Mouse (Mus musculus): ENCODE results near the gene Pcca.

Pcca gene

GRCm38 (mm10) chr14:122534017-122534924 lies at the start of gene Pcca:
Gene Pcca, plus strand, starts transcription at chr14:122534324.
- DNase-seq (ENCODE audit: extremely low read depth, low read depth, low spot score), result no peak

DNA sequence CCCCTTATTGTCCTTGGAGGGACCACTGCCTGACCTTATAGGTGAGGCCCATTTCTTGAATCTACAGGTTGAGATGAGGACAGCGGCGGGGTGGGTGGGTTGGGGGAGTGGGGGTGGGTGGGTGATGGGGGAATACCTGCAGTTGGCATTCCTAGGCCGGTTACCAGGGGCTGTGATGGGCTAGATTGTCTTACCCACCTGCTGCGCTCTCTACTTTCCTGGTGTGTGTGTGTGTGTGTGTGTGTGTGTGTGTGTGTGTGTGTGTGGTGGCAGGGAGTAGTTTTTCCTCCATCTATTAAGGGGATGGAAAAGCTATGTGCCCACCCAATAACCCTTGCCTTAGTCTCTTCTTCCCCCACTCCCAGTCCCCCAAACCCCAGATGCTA lies 49.7 kb upstream of the Pcca start:
- DNase-seq (ENCODE audit: extremely low read depth, low read depth, low spot score), result no peak

DNA sequence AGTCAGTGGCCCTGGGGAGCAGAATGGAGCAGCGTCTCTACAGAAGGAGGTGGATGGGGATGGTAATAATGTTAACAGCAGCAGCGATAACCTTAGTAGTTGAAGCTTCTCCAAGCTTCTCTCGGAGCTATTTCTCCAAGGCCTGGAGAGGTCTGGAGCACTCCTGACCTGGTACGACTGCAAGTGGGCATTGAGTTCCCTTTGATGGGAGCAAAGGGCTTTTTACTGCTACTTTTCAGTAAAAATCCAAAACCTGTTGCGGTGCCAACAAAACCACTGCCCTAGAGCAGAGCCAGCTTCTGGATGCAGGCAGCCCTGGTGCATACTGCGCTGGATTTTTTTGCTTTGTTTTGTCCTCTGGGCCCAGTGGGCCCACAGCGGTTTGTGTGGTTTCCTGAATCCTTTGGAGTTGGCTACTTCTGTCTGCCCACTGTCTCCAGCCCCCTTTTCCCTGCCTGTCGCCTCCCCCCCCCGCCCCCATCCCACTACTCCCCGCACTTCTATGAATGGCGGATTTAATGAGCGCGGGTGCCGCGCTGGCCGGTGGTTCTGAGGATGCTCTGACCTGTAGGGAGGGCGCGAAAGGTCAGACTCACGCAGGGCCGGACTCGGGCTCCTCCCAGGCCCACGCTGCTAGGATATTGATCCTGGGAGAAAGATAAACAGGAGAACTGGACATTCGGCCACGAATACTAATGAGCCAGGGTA lies 49.1 kb upstream of the Pcca start:
- no peak for DNase-seq (ENCODE audit: extremely low read depth, low read depth, low spot score)

GRCm38 (mm10) chr14:122485635-122486181 lies 48.4 kb upstream of the Pcca start:
- DNase-seq (ENCODE audit: extremely low read depth, low read depth, low spot score), result no peak

DNA sequence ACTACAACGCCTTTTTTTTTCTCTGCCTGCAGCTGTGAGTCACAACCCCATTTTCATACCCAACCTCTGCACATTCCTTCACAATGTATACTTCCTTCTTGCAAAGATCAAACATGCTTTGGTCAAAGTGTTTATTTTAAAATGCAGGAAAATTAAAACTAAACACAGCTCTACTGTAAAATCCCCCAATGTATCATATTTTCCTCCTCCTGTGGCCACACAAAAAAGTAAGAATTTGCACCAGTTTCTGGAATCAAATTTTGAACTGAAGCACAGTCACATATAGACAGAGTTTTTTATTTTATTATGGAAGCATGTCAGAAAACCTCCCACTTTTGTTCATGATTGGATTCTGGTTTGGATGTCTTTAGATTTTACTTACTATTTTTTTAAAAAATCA lies 47.5 kb upstream of the Pcca start:
- DNase-seq (ENCODE audit: extremely low read depth, low read depth, low spot score), result no peak

DNA sequence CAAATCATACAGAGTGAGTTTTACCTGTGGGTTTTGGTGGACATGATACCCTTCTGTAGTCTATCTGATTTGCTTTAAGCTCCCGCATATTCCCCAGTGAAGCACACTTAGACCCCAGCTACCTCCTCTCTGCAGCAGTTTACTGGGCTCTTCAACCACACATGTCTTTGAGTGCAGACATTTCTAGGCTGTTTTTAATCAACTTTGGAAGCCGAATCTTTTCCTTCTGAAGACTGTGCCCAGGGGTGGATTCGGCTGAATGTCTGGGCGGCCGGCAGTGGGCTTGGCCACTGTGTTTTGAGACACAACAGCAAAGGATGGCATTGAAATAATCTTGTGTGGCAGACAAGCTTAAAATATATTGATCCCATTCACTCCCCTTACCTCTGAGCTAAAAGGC lies 46.8 kb upstream of the Pcca start:
- no peak for DNase-seq (ENCODE audit: extremely low read depth, low read depth, low spot score)

DNA sequence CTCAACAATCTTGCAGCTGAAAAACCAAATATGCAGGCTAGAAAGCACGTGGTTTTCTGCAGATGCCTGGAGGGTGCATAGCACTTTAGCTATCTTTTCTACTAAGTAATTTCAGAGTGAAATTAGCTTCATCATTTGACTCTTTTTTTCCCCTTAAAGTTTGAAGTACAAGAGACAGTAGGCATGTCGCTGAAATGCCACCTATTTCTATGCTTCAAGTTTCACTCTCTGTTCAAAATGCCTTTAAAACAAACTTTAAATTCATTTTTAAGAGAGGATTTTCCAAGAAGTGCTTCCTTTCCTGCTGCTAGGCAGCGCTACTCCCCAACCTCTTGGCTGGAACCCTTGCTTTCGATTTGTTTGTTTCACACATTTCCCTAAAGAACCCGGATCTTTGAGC lies 45.1 kb upstream of the Pcca start:
- DNase-seq (ENCODE audit: extremely low read depth, low read depth, low spot score), result no peak

GRCm38 (mm10) chr14:122489686-122490414 lies 44.3 kb upstream of the Pcca start:
- DNase-seq (ENCODE audit: extremely low read depth, low read depth, low spot score), result no peak

DNA sequence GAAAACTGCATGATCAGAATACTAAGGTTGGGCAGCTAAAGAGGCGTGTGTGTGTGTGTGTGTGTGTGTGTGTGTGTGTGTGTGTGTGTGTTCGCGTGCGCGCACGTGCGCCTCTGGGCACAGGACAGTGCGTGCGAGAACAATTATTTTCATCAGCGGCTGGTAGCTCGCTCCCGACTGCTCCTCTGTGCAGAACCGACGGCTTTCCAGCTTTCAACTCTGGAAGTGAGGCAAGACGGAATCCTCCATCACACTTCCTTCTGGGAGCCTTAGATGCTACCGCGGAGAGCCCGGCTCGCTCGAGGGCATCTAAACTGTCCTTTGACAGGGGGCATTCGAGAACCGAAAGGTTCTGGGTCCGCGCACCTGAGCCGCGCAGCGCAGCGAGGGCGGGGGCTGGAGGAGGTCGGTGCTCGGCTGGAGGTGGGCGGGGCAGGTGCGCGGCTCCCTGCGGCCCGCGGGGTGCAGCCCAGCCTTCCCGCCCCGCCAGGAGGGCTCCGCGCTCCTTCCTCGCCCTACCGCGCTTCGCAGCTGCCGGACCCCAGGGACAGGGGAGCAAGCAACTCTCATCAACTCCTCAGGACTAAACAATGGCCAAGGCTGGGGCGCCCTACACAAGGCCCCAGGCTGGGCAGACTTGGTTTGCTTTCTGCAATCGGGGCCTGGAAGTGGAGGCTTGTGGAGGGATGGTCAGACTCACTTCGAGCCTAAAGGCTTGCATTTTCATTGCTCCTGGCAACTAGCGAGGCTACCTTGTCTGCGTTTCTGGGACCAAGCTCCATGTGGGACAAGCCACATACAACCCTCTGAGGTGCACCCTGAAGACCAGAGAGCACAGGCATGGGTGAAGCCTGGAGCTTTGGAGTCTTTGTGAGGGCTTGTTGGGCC lies 43.4 kb upstream of the Pcca start, which contains the start of gene Gm10837:
Gene Gm10837, plus strand, starts transcription at position 146 of the 888 bp plus-strand sequence.
- no peak for DNase-seq (ENCODE audit: extremely low read depth, low read depth, low spot score)

DNA sequence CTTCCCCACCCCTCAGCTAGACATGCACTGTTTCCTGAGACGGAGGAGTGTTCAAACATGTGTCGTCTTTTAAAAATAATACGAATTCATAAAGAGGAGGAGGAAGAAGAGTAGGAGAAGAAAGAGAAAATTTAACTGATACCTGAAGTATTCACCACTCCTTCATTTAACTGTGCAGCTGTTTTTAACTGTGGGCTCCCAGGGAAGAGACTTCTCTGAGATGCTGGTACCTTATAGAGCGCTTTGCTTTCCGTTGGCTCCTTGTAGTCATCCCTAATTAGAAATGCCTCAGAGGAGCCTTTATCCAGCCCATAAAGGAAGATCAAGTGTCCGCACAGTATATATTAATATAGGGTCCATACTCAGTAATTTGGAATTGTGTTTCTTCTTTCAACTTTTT lies 42.6 kb upstream of the Pcca start:
- DNase-seq (ENCODE audit: extremely low read depth, low read depth, low spot score), result no peak

GRCm38 (mm10) chr14:122492015-122492414 lies 42.1 kb upstream of the Pcca start:
- no peak for DNase-seq (ENCODE audit: extremely low read depth, low read depth, low spot score)

DNA sequence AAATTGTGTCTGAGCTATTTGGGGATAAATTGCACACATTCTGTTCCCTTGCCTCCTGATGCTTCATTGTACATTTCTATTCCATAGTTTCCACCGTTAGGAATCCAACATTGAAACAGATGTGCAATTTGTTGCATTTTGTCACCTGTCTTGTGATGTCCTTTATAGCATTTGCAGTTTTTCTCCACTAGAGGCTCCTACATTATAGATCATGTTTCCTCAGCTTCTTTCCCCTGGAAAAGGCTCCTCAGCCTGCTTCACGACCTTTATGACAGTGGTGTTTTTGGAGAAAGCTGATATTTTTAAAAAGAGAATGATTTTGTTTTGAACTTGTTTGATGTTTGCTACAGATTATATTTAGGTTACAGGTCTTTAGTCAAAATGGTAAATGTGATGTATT lies 25.1 kb upstream of the Pcca start:
- DNase-seq (ENCODE audit: extremely low read depth, low read depth, low spot score), result no peak

GRCm38 (mm10) chr14:122511519-122511918 lies 22.6 kb upstream of the Pcca start:
- DNase-seq (ENCODE audit: extremely low read depth, low read depth, low spot score), result no peak

DNA sequence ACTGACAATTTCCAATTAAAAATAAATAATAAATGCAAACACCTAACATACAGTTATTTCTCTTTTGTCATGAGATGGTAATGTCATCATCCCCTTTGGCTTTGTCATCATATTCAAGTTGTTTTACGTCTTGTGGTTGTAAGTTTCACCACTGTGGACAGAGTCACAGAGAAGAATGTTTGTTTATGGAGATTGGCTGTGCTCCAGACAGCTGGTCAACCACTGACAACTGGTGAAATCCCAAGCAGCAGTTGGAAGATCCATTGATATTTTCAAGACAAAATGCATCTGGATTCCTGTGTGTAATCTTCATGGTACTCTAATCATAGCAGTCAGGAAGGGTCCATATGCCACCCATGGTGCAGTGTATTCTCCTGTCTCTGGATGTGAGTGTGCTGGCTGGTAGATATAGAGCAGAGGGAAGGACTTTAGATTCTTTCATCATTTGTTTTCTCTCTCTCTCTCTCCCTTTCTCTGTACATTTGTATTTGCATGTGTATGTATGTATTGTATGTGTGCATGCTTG lies 20.6 kb upstream of the Pcca start:
- no peak for DNase-seq (ENCODE audit: extremely low read depth, low read depth, low spot score)

DNA sequence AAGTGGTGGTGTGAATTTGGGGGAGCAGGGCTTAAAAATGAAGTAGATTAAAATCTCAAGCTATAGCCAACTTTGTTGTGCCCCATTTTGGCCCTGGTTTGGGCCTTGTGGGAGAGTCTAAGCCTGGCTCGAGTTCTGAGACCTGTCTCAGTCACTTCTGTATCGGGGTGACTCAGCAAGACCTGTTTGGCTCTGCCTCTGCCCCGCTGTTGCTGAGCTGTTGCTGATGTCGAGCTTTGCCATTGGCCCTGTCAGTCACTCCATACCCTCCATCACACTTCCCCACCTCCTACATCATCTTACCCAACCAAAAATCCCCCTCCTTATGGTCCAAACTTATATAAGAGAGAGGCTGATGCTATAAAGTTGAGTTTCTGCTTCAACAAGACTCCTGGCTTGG lies 5.6 kb upstream of the Pcca start:
- DNase-seq (ENCODE audit: extremely low read depth, low read depth, low spot score), result no peak

DNA sequence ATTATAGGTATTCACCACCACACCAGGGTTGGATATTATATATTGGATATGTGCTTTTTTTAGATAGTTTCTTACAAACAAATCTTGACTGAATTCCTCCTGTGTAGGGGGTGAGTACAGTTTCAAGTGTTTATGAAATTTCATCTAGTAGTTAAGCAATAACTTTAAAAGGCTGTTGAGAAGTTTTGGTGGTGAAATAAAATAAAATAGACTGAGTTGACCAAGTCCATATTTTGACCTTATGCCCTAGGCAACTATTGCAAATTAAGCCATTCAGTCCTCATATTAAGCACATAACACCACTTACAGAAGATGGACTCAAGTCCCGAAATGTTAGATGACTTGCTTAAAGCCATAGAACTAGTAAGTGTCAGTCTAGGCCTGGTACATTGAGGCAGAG lies 1.9 kb downstream of the Pcca start:
- no peak for DNase-seq (ENCODE audit: extremely low read depth, low read depth, low spot score)

DNA sequence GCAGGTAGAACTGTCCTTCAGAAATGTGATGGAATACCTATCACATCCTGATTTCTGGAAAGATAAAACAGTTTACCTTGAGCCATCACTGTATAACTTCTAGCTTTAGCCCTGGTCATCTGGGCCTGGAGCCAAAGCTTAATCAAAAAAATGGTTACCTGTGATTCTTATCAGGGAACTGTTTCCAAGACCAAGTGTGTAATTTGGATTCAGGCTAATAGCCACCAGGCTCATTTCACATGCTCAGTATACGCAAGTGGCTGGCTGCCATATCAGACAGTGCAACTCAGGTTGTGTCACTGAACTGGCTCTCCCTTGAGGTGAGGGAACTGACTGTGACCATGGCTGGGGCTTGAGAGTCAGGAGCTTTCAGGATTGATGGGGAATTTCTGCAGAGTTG lies 14.3 kb downstream of the Pcca start:
- no peak for DNase-seq (ENCODE audit: extremely low read depth, low read depth, low spot score)

- no peak for DNase-seq (ENCODE audit: extremely low read depth, low read depth, low spot score)
Observed at GRCm38 (mm10) chr14:122548905-122549304, 14.8 kb downstream of the Pcca start.

- DNase-seq (ENCODE audit: extremely low read depth, low read depth, low spot score), result no peak
Observed at GRCm38 (mm10) chr14:122552761-122553445, 18.8 kb downstream of the Pcca start.

Measured in fat pad, adult 2 months (tissue).